Mouse (Mus musculus) gastrocnemius, postnatal 25 days (tissue): ENCODE measurements at regions not wholly inside any gene's neighbourhood (a gene's known extent, or its start where the extent isn't known, plus 50 kb on each side); places are given as distances from the start of the nearest gene placed in this dataset.

ENCODE experiments used
- DNase-seq: peaks from one replicate; pipeline ENCODE4 v3.0.0; 2022

GRCm38 (mm10) chr2:128434200-128434977 lies 156.6 kb upstream of the Spdye4c start:
- no peak for DNase-seq

- DNase-seq, result no peak
These were observed 154.6 kb upstream of the Spdye4c start for GRCm38 (mm10) chr2:128436378-128436777.

- no peak for DNase-seq
These were observed 153.3 kb upstream of the Spdye4c start for GRCm38 (mm10) chr2:128437698-128438097.

- no peak for DNase-seq
These were observed 152.7 kb upstream of the Spdye4c start for GRCm38 (mm10) chr2:128438161-128438822.

GRCm38 (mm10) chr2:128438897-128439296 lies 152.1 kb upstream of the Spdye4c start:
- DNase-seq, result no peak

GRCm38 (mm10) chr2:128444599-128445011 lies 146.4 kb upstream of the Spdye4c start:
- DNase-seq, result no peak

- no peak for DNase-seq
These were observed 145.6 kb upstream of the Spdye4c start for GRCm38 (mm10) chr2:128445443-128445842.

GRCm38 (mm10) chr2:128449294-128449693 lies 141.7 kb upstream of the Spdye4c start:
- no peak for DNase-seq

GRCm38 (mm10) chr2:128450045-128450444 lies 141.0 kb upstream of the Spdye4c start:
- DNase-seq, result no peak

- DNase-seq, result no peak
These were observed 139.3 kb upstream of the Spdye4c start for GRCm38 (mm10) chr2:128451554-128452239.

- DNase-seq, result no peak
These were observed 138.4 kb upstream of the Spdye4c start for GRCm38 (mm10) chr2:128452582-128452981.

GRCm38 (mm10) chr2:128454509-128454908 lies 136.5 kb upstream of the Spdye4c start:
- DNase-seq, result no peak

GRCm38 (mm10) chr2:128457591-128458209 lies 133.3 kb upstream of the Spdye4c start:
- DNase-seq, result no peak

- DNase-seq, result no peak
These were observed 125.6 kb upstream of the Spdye4c start for GRCm38 (mm10) chr2:128465214-128465984.

- DNase-seq, result no peak
These were observed 123.3 kb upstream of the Spdye4c start for GRCm38 (mm10) chr2:128467490-128468245.

GRCm38 (mm10) chr2:128468323-128468722 lies 122.7 kb upstream of the Spdye4c start:
- no peak for DNase-seq

GRCm38 (mm10) chr2:128470351-128470750 lies 120.7 kb upstream of the Spdye4c start:
- peak; percentile 60 for DNase-seq

- DNase-seq, result no peak
These were observed 117.6 kb upstream of the Spdye4c start for GRCm38 (mm10) chr2:128473241-128473954.

- no peak for DNase-seq
These were observed 117.0 kb upstream of the Spdye4c start for GRCm38 (mm10) chr2:128473997-128474396.

- no peak for DNase-seq
These were observed 113.8 kb upstream of the Spdye4c start for GRCm38 (mm10) chr2:128477242-128477641.
